Mouse (Mus musculus) megakaryocyte, embryonic 14.5 days (primary cell): ENCODE measurements around the gene Dnajb7. TPM values are rescaled to one million over a fixed set of nuclear protein-coding genes. Genes with fewer than 3 reads are reported as not detected.
"Not testable (repeated sequence)": the region's sequence is repeated elsewhere in the genome, so short reads cannot be mapped to it uniquely, and the experiment has no call there.

Experiments
- H3K27me3 ChIP-seq: replicated peaks from 2 replicates; pipeline ENCODE3; 2012; ENCODE audit warnings: inconsistent platforms
- H3K36me3 ChIP-seq: replicated peaks from 2 replicates; pipeline ENCODE3; 2012; ENCODE audit warnings: low read length, inconsistent platforms, mixed read lengths
- H3K4me1 ChIP-seq: 2 replicates; pipeline ENCODE4 v1.6.1; 2012; ENCODE audit warnings: inconsistent platforms
- H3K4me3 ChIP-seq: replicated peaks from 2 replicates; pipeline ENCODE3; 2012; ENCODE audit warnings: moderate library complexity, mild to moderate bottlenecking, inconsistent platforms
- H3K9me3 ChIP-seq: 2 replicates; pipeline ENCODE4 v1.6.1; 2012; ENCODE audit warnings: inconsistent platforms
- FLI1 ChIP-seq: IDR thresholded peaks from 2 replicates; pipeline ENCODE4 v1.6.1; 2012; ENCODE audit warnings: low read length, inconsistent platforms, mixed read lengths
- GATA1 ChIP-seq: IDR thresholded peaks from 3 replicates; pipeline ENCODE4 v1.6.1; 2012; ENCODE audit warnings: mixed read lengths, low read length, inconsistent platforms, borderline replicate concordance
- polyA plus RNA-seq: library from polyadenylated mRNA; stranded (reverse); fragments of >175 nt; gene quantifications from 2 replicates; pipeline ENCODE4 v1.2.3, GENCODE M21; 2012; ENCODE audit warnings: low replicate concordance; ENCODE audit not compliant: insufficient read depth

Gene Dnajb7
- polyA plus RNA-seq = not detected in 2 replicates

- no peak for TF ChIP-seq GATA1
- no peak for TF ChIP-seq FLI1
- peaks cover 18% of the 10 kb centered on the region for H3K36me3 ChIP-seq
- no peaks in the 10 kb centered on the region for H3K27me3 ChIP-seq
- peaks cover 16% of the 10 kb centered on the region for H3K4me1 ChIP-seq
- no peak within 1 kb of the TSS for H3K4me3 ChIP-seq
- no peaks in the 10 kb centered on the region for H3K9me3 ChIP-seq
These were observed at the start of gene Dnajb7 for GRCm38 (mm10) chr15:81408199-81408598. TSS of gene Dnajb7 (minus strand) at chr15:81408299.

- no peaks in the 10 kb centered on the region for H3K27me3 ChIP-seq
- no peaks in the 10 kb centered on the region for H3K9me3 ChIP-seq
- TF ChIP-seq GATA1 = no peak
- TF ChIP-seq FLI1 = no peak
- peaks cover 5% of the 10 kb centered on the region; the same call in 1 of the 2 replicates for H3K4me1 ChIP-seq
- H3K36me3 ChIP-seq = peaks cover 81% of the 10 kb centered on the region
- H3K4me3 ChIP-seq = no peak overlapping the region
These were observed 40.4 kb upstream of the Dnajb7 start for GRCm38 (mm10) chr15:81448463-81448862.

GRCm38 (mm10) chr15:81439236-81439635 is 31.1 kb upstream of the Dnajb7 start:
- no peak overlapping the region for H3K4me3 ChIP-seq
- H3K27me3 ChIP-seq = no peaks in the 10 kb centered on the region
- no peaks in the 10 kb centered on the region for H3K9me3 ChIP-seq
- no peak for TF ChIP-seq FLI1
- TF ChIP-seq GATA1 = no peak
- H3K36me3 ChIP-seq = peaks cover 70% of the 10 kb centered on the region
- H3K4me1 ChIP-seq = no peaks in the 10 kb centered on the region

GRCm38 (mm10) chr15:81438345-81438744 is 30.2 kb upstream of the Dnajb7 start:
- Histone ChIP-seq H3K36me3 (peaks cover 65% of the 10 kb centered on the region), H3K9me3 (no peaks in the 10 kb centered on the region)

GRCm38 (mm10) chr15:81431195-81431594 is 23.1 kb upstream of the Dnajb7 start:
- peaks cover 7% of the 10 kb centered on the region for H3K4me1 ChIP-seq
- no peaks in the 10 kb centered on the region for H3K27me3 ChIP-seq
- H3K36me3 ChIP-seq = peaks cover 68% of the 10 kb centered on the region
- no peak for TF ChIP-seq FLI1
- no peak for TF ChIP-seq GATA1
- no peak overlapping the region for H3K4me3 ChIP-seq
- H3K9me3 ChIP-seq = no peaks in the 10 kb centered on the region

More at GRCm38 (mm10) chr15:81438345-81438744, 30.2 kb upstream of the Dnajb7 start:
- Histone ChIP-seq H3K4me1 (no peaks in the 10 kb centered on the region), H3K27me3 (no peaks in the 10 kb centered on the region), H3K4me3 (no peak overlapping the region)
- TF ChIP-seq FLI1 (no peak), GATA1 (no peak)

GRCm38 (mm10) chr15:81427947-81428346 is 19.8 kb upstream of the Dnajb7 start:
- Histone ChIP-seq H3K27me3 (no peaks in the 10 kb centered on the region), H3K4me1 (peaks cover 17% of the 10 kb centered on the region), H3K36me3 (peaks cover 54% of the 10 kb centered on the region), H3K9me3 (no peaks in the 10 kb centered on the region), H3K4me3 (no peak overlapping the region)
- TF ChIP-seq FLI1 (no peak), GATA1 (no peak)

GRCm38 (mm10) chr15:81425311-81425710 is 17.2 kb upstream of the Dnajb7 start:
- peaks cover 15% of the 10 kb centered on the region for H3K4me1 ChIP-seq
- peaks cover 33% of the 10 kb centered on the region for H3K36me3 ChIP-seq
- no peak for TF ChIP-seq GATA1
- TF ChIP-seq FLI1 = no peak
- no peaks in the 10 kb centered on the region for H3K27me3 ChIP-seq
- no peak overlapping the region for H3K4me3 ChIP-seq
- no peaks in the 10 kb centered on the region for H3K9me3 ChIP-seq

- Histone ChIP-seq H3K36me3 (peaks cover 32% of the 10 kb centered on the region), H3K4me1 (peaks cover 20% of the 10 kb centered on the region), H3K9me3 (no peaks in the 10 kb centered on the region), H3K4me3 (no peak overlapping the region), H3K27me3 (no peaks in the 10 kb centered on the region)
- TF ChIP-seq GATA1 (no peak), FLI1 (no peak)
These were observed 14.1 kb upstream of the Dnajb7 start for GRCm38 (mm10) chr15:81422156-81422681.

GRCm38 (mm10) chr15:81421454-81421853 is 13.4 kb upstream of the Dnajb7 start:
- no peaks in the 10 kb centered on the region for H3K27me3 ChIP-seq
- H3K4me3 ChIP-seq = no peak overlapping the region
- no peaks in the 10 kb centered on the region for H3K9me3 ChIP-seq
- TF ChIP-seq FLI1 = no peak
- H3K36me3 ChIP-seq = peaks cover 37% of the 10 kb centered on the region
- H3K4me1 ChIP-seq = peaks cover 24% of the 10 kb centered on the region

- no peaks in the 10 kb centered on the region for H3K9me3 ChIP-seq
- H3K27me3 ChIP-seq = no peaks in the 10 kb centered on the region
- peaks cover 59% of the 10 kb centered on the region for H3K36me3 ChIP-seq
- no peak for TF ChIP-seq FLI1
- TF ChIP-seq GATA1 = no peak
- H3K4me3 ChIP-seq = no peak overlapping the region
- H3K4me1 ChIP-seq = peaks cover 14% of the 10 kb centered on the region
These were observed 10.0 kb upstream of the Dnajb7 start for GRCm38 (mm10) chr15:81418065-81418464.

- H3K4me3 ChIP-seq, H3K9me3 ChIP-seq, H3K27me3 ChIP-seq: not testable (repeated sequence)
- Histone ChIP-seq H3K4me1 (peaks cover 14% of the 10 kb centered on the region), H3K36me3 (peaks cover 63% of the 10 kb centered on the region)
These were observed 8.7 kb upstream of the Dnajb7 start for GRCm38 (mm10) chr15:81416763-81417310.
